Mouse (Mus musculus) brain, adult 10 weeks (tissue): Measurements from ENCODE around the gene Bcap29. TPM values are rescaled to one million over a fixed set of nuclear protein-coding genes. Genes with fewer than 3 reads are reported as not detected.

ENCODE experiments used
- polyA plus RNA-seq: library from polyadenylated mRNA; stranded (reverse); fragments of 350-450 nt; fragmentation: Illumina TruSeq; extraction: RNeasy Lipid Tissue Mini Kit (QIAGEN cat#74804); gene quantifications from one replicate; pipeline ENCODE4 v1.2.3, GENCODE M21; 2015; ENCODE audit warnings: low read depth, low replicate concordance

Gene Bcap29
- polyA plus RNA-seq: 77.0 TPM

DNA sequence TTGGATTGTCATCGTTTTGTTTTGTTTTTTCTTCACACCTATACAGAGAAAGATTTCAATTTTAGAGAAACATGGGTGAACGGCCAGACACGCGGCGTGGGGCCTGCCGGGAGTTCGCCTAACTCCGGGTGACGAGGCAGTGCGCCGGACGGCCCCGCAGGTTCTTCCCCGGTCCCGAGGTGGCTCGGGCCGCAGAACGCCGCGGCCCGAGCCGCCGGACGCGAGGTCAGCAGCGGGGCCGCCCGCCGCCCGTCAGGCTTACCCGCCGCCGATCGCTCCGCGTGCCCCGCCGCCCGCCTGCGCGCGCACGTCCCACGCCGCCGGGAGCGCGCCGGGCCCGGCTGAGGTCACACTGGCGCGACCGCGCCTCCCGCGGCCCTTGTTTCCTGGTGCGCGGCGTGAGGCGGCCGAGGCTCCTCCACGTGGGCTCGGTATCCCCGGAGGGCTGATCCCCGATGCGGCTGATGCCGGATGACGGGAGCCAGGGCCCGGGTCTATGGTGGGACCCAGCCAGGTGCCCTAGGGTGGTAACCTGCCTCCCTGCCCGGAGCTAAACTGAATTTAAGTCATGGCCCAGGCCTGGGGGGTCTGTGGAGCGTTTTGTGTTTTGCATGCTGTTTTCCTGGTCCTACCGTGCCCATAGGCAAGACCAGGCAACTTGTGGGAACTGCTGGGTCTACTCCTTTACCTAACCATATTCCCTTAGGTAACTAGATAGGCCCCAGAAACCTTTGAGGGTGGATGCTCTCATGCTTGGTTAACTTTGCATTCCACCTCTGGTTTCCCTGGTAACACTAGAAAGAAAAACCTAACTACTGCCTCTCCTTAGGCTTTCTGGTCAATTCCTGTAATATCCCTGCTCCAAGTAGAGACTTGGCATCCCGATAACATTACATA, at the start of gene Bcap29:
Gene Bcap29 (minus strand): TSS at position 316 of the 897 bp plus-strand sequence.

DNA sequence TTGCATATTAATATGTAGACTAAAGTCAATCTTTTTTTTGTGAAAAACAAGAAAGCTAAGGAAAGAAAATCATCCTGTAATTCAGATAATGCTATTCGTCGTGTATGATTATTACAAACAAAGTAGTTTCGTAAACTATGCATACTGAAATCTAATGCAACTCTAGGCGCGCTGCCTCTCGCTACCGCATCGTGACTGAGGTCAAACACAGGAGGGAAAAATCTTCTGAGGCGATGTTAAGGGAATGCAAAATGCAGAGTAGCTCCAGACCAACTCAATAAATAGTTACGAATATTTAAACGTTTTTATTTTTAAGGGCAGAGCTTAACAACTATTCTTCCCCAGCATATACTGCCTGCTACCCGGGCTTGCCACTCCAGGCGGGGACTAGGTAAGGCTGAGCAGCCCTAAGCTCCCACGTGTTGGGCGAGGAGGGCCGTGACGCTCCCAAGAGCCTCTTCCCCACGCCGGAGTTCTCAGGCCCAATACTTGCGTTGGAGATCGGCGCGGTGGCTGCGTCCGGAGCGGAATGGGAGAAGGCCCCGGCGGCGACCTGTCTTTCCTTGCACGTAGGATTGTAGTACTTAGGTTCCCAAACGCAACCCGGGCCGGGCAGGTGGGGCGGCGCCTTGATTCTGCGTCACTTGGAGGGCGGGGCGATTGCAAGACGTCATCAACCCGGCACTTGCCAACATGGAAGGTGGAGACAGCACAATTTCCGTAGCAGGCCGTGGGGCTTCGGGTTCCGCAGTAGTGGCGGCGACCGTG, 19.9 kb upstream of the Bcap29 start, which contains the start of the genes Dus4l and Cog5:
Gene Dus4l (minus strand): TSS at position 630 of the 768 bp plus-strand sequence.
Gene Cog5 (plus strand): TSS at position 673 of the 768 bp plus-strand sequence.

Other genes starting within 250 kb of the Bcap29 start
- 0.33 TPM for gene Slc26a3, start 243.8 kb downstream of the Bcap29 start, polyA plus RNA-seq
- gene Cbll1, start 135.0 kb downstream of the Bcap29 start, polyA plus RNA-seq: 12.7 TPM
- 1.8 TPM for gene Slc26a4, start 74.7 kb downstream of the Bcap29 start, polyA plus RNA-seq
- 11.5 TPM for gene Dus4l, start 20.2 kb upstream of the Bcap29 start, polyA plus RNA-seq
- 47.3 TPM for gene Cog5, start 20.2 kb upstream of the Bcap29 start, polyA plus RNA-seq
- 34.4 TPM for gene Gpr22, start 79.3 kb upstream of the Bcap29 start, polyA plus RNA-seq